Mouse (Mus musculus): Measurements from ENCODE around the gene Wfdc13. TPM values are rescaled to one million over a fixed set of nuclear protein-coding genes. Genes with fewer than 3 reads are reported as not detected.
"Not testable (repeated sequence)": the region's sequence is repeated elsewhere in the genome, so short reads cannot be mapped to it uniquely, and the experiment has no call there.

The Wfdc13 gene
- total RNA-seq, 2 experiments from 2014 or later = not detected

DNA sequence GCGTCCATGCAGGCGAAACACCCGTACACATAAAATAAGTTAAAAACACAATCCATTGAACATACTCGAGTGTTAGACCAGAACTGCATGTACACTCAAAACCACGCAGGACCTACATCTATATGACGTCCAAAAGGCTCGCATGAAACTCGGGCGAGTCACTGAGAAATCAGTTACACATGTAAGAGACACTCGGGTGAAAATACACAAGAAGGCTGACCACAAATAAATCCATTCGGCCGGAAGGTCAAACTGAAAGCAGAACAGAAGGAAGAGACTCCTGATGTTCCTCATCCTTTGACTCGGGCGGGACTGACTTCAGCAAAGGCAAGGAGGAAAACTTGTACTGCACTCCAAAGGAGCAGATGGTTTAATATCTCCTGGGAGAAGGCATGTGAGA, 21.1 kb downstream of the Wfdc13 start:
- intact Hi-C loops (cut with DNase I) = no loop called here
- no peak for DNase-seq

DNA sequence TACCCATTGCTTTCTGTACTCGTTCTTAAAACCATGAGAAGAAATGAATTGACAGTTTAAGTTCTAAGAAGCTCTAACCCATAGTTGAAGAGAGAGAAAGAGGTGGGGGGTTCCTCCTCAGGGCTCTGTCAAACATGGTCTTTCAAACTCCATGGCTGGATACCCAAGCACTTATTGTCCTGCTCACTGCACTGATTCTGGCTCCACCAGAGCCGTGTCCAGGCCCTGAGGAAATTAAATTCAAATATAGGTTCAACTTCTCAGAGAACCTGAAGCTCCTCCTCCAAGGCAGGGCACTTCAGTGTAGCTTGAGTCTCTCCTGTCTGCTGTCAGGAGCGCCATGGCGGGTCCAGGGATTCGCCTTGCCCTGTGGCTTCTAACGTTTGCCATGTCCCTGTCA, 30.1 kb downstream of the Wfdc13 start, which contains the start of gene Spint5:
TSS of gene Spint5 (plus strand) at position 301 of the 400 bp plus-strand sequence.
- intact Hi-C loops (cut with DNase I) = no loop called here
- DNase-seq = no peak

DNA sequence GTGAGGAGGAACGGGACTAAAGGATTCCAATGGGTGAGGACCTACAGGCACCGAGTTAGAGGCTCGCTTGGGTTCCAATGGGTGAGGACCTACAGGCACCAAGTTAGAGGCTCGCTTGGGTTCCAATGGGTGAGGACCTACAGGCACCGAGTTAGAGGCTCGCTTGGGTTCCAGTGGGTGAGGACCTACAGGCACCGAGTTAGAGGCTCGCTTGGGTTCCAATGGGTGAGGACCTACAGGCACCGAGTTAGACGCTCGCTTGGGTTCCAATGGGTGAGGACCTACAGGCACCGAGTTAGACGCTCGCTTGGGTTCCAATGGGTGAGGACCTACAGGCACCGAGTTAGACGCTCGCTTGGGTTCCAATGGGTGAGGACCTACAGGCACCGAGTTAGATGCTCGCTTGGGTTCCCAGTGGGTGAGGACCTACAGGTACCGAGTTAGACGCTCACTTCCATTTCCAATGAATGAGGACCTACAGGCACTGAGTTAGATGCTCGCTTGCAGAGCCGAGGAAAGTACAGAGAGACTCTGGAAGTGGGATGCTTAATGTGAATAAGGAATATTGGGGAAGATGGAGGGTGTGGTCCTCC, 31.4 kb downstream of the Wfdc13 start:
- intact Hi-C loops (cut with DNase I); DNase-seq: not testable (repeated sequence)

GRCm38 (mm10) chr2:164723276-164723675, 38.4 kb downstream of the Wfdc13 start:
- intact Hi-C loops (cut with DNase I) = no loop called here
- DNase-seq = no peak

- DNase-seq = peak; percentile 67 to 79
Measured at GRCm38 (mm10) chr2:164725895-164726619, 41.1 kb downstream of the Wfdc13 start.

GRCm38 (mm10) chr2:164731719-164732118, 46.8 kb downstream of the Wfdc13 start:
- intact Hi-C loops (cut with DNase I) = no loop called here
- DNase-seq = no peak

More at GRCm38 (mm10) chr2:164725895-164726619, 41.1 kb downstream of the Wfdc13 start:
- intact Hi-C loops (cut with DNase I) = loop anchor here (1.0 kb wide), 2 partner anchors 47 to 134 kb away; no protein-coding TSS in a partner anchor

GRCm38 (mm10) chr2:164733259-164733658, 48.4 kb downstream of the Wfdc13 start:
- intact Hi-C loops (cut with DNase I) = no loop called here
- DNase-seq = no peak

- intact Hi-C loops (cut with DNase I) = no loop called here
- DNase-seq = no peak
Measured at GRCm38 (mm10) chr2:164734839-164735238, 49.9 kb downstream of the Wfdc13 start.

- intact Hi-C loops (cut with DNase I) = no loop called here
- DNase-seq = no peak
Measured at GRCm38 (mm10) chr2:164735446-164735845, 50.5 kb downstream of the Wfdc13 start.

Other genes starting within 250 kb of the Wfdc13 start
- gene Sdc4, start 241.2 kb upstream of the Wfdc13 start, total RNA-seq (2021) = 10 to 100 TPM; 20.0 to 27.0 TPM
- 10 to 100 TPM; 21.2 to 21.9 TPM for gene Sys1, start 228.1 kb upstream of the Wfdc13 start, total RNA-seq (2021)
- 1 to 10 TPM; 3.0 to 5.3 TPM for gene Gm20458, start 224.1 kb upstream of the Wfdc13 start, total RNA-seq (2021)
- not detected for gene Trp53tg5, start 211.4 kb upstream of the Wfdc13 start, total RNA-seq (2021)
- 10 to 100 TPM; 17.9 to 19.0 TPM for gene Dbndd2, start 199.0 kb upstream of the Wfdc13 start, total RNA-seq (2021)
- gene Pigt, start 187.6 kb upstream of the Wfdc13 start, total RNA-seq (2021) = 10 to 100 TPM; 43.1 to 45.9 TPM
- 10 to 100 TPM in 1 of 2 experiments, not detected in 1; 14.8 TPM for gene Wfdc2, start 122.7 kb upstream of the Wfdc13 start, total RNA-seq (2021)
- not detected for gene Spint3, start 111.6 kb upstream of the Wfdc13 start, total RNA-seq (2021)
- under 1 TPM; 0.29 to 0.48 TPM for gene Wfdc6a, start 99.7 kb upstream of the Wfdc13 start, total RNA-seq (2021)
- not detected for gene Eppin, start 91.5 kb upstream of the Wfdc13 start, total RNA-seq (2021)
- gene Wfdc6b, start 71.6 kb upstream of the Wfdc13 start, total RNA-seq (2021) = not detected
- not detected for gene Wfdc8, start 71.5 kb upstream of the Wfdc13 start, total RNA-seq (2021)
- gene Wfdc16, start 46.3 kb upstream of the Wfdc13 start, total RNA-seq (2021) = not detected
- gene Wfdc10, start 29.1 kb upstream of the Wfdc13 start, total RNA-seq (2021) = not detected
- gene Wfdc9, start 28.5 kb upstream of the Wfdc13 start, total RNA-seq (2021) = not detected
- gene Wfdc11, start 11.0 kb upstream of the Wfdc13 start, total RNA-seq (2021) = not detected
- not detected for gene Spint4, start 13.4 kb downstream of the Wfdc13 start, total RNA-seq (2021)
- not detected for gene Spint5, start 30.2 kb downstream of the Wfdc13 start, total RNA-seq (2021)
- under 1 TPM; 0.22 to 0.33 TPM for gene Wfdc3, start 60.8 kb downstream of the Wfdc13 start, total RNA-seq (2021)
- 10 to 100 TPM; 29.4 to 30.2 TPM for gene Dnttip1, start 60.9 kb downstream of the Wfdc13 start, total RNA-seq (2021)
- 10 to 100 TPM; 10.8 to 19.5 TPM for gene Ube2c, start 84.8 kb downstream of the Wfdc13 start, total RNA-seq (2021)
- gene Tnnc2, start 94.9 kb downstream of the Wfdc13 start, total RNA-seq (2021) = not detected
- gene Snx21, start 100.7 kb downstream of the Wfdc13 start, total RNA-seq (2021) = 10 to 100 TPM; 20.8 to 23.0 TPM
- 10 to 100 TPM; 11.2 to 11.3 TPM for gene Acot8, start 119.8 kb downstream of the Wfdc13 start, total RNA-seq (2021)
- gene Zswim3, start 120.0 kb downstream of the Wfdc13 start, total RNA-seq (2021) = 1 to 10 TPM; 2.4 to 2.6 TPM
- 1 to 10 TPM; 3.7 to 5.0 TPM for gene Zswim1, start 137.6 kb downstream of the Wfdc13 start, total RNA-seq (2021)
- 1 to 10 TPM in 1 of 2 experiments, under 1 TPM in 1; 0.86 to 1.0 TPM for gene Spata25, start 143.4 kb downstream of the Wfdc13 start, total RNA-seq (2021)
- 100 to 1,000 TPM in 1 of 2 experiments, 10 to 100 TPM in 1; 97.7 to 103 TPM for gene Ctsa, start 147.8 kb downstream of the Wfdc13 start, total RNA-seq (2021)
- 10 to 100 TPM; 34.6 to 34.7 TPM for gene Neurl2, start 148.3 kb downstream of the Wfdc13 start, total RNA-seq (2021)
- 10 to 100 TPM; 43.7 to 58.5 TPM for gene Pltp, start 172.6 kb downstream of the Wfdc13 start, total RNA-seq (2021)
- gene Pcif1, start 194.2 kb downstream of the Wfdc13 start, total RNA-seq (2021) = 10 to 100 TPM; 33.0 to 33.6 TPM
- 10 to 100 TPM; 10.7 to 10.8 TPM for gene Zfp335, start 226.7 kb downstream of the Wfdc13 start, total RNA-seq (2021)